Mouse (Mus musculus) brain, embryonic 14.5 days (tissue): Measurements from ENCODE around the gene Kcnh8.

ENCODE experiments used
- CTCF ChIP-seq: fragments of 200-500 bp; IDR thresholded peaks from 2 replicates; pipeline ENCODE4 v1.5.1; 2012; ENCODE audit warnings: inconsistent platforms, mild to moderate bottlenecking, moderate library complexity, borderline replicate concordance; ENCODE audit not compliant: insufficient read depth, insufficient read length; ENCODE audit errors: extremely low read depth
- POLR2A ChIP-seq: fragments of 200-500 bp; IDR thresholded peaks from 2 replicates; pipeline ENCODE4 v1.6.1; 2012; ENCODE audit warnings: mild to moderate bottlenecking, inconsistent platforms, borderline replicate concordance; ENCODE audit not compliant: poor library complexity, insufficient read depth, insufficient read length, severe bottlenecking; ENCODE audit errors: extremely low read depth

- TF ChIP-seq CTCF (no peak), POLR2A (no peak)
Measured at GRCm38 (mm10) chr17:52738436-52738835, 135.9 kb downstream of the Kcnh8 start.
